In genomic region chr14:77490699-77491098, GRCm38 (mm10) we compare ENCODE assay signal across 28 mouse cellular contexts.
"Had no signal": no experiment of that assay in that cellular context is flagged by ENCODE, and none has a peak within 500 bp of the region (broad histone marks: within the 10 kb centered on the region; RNA-seq: fewer than 3 reads in every experiment).

No protein-coding gene starts in this region.

- H3K27me3 ChIP-seq: heart, embryonic 13.5 days; heart, embryonic 15.5 days; hindbrain, embryonic 13.5 days; hindbrain, embryonic 15.5 days; intestine, embryonic 15.5 days; kidney, embryonic 15.5 days; limb, embryonic 13.5 days; limb, embryonic 15.5 days; liver, embryonic 13.5 days; liver, embryonic 15.5 days had no signal

- H3K9me3 ChIP-seq: heart, embryonic 13.5 days; heart, embryonic 15.5 days; hindbrain, embryonic 13.5 days; hindbrain, embryonic 15.5 days; intestine, embryonic 15.5 days; kidney, embryonic 15.5 days; limb, embryonic 13.5 days; limb, embryonic 15.5 days; liver, embryonic 13.5 days; liver, embryonic 15.5 days had no signal

- H3K4me2 ChIP-seq: heart, embryonic 11.5 days; heart, embryonic 13.5 days; heart, embryonic 15.5 days; hindbrain, embryonic 13.5 days; hindbrain, embryonic 15.5 days; intestine, embryonic 15.5 days; kidney, embryonic 15.5 days; limb, embryonic 13.5 days; limb, embryonic 15.5 days; liver, embryonic 13.5 days; liver, embryonic 15.5 days had no signal

- DNase-seq: gastrocnemius, adult 2 months; gastrocnemius, postnatal 10 days; gastrocnemius, postnatal 25 days; heart, adult 2 months; heart, postnatal 14 days; heart, postnatal 36 days; kidney, adult 11 months; kidney, adult 2 months; kidney, adult 9 months; kidney, postnatal 14 days; kidney, postnatal 36 days; layer of hippocampus, adult 9-11 months; layer of hippocampus, postnatal 36 days; left cerebral cortex, postnatal 4 days; liver, embryonic 13.5 days; lung, adult 18-20 months had no signal

- H3K36me3 ChIP-seq: heart, embryonic 13.5 days; heart, embryonic 15.5 days; hindbrain, embryonic 15.5 days; intestine, embryonic 15.5 days; kidney, embryonic 15.5 days; limb, embryonic 13.5 days; limb, embryonic 15.5 days; liver, embryonic 13.5 days; liver, embryonic 15.5 days had no signal

- H3K4me3 ChIP-seq: gastrocnemius, adult 2 months; heart, adult 2 months; heart, embryonic 13.5 days; heart, embryonic 15.5 days; hindbrain, embryonic 13.5 days; hindbrain, embryonic 15.5 days; intestine, embryonic 15.5 days; kidney, embryonic 15.5 days; limb, embryonic 13.5 days; limb, embryonic 15.5 days; liver, embryonic 13.5 days; liver, embryonic 15.5 days had no signal

- H3K27ac ChIP-seq: gastrocnemius, adult 2 months; heart, adult 2 months; heart, embryonic 13.5 days; heart, embryonic 15.5 days; hindbrain, embryonic 13.5 days; hindbrain, embryonic 15.5 days; hindbrain, postnatal 0 days; intestine, embryonic 15.5 days; kidney, embryonic 15.5 days; kidney, postnatal 0 days; limb, embryonic 13.5 days; limb, embryonic 15.5 days; liver, embryonic 13.5 days; liver, embryonic 15.5 days had no signal

- H3K4me1 ChIP-seq: heart, embryonic 15.5 days; intestine, embryonic 15.5 days; kidney, embryonic 15.5 days; limb, embryonic 15.5 days; liver, embryonic 13.5 days; liver, embryonic 15.5 days had no signal

- H3K9ac ChIP-seq: heart, embryonic 13.5 days; heart, embryonic 15.5 days; hindbrain, embryonic 13.5 days; hindbrain, embryonic 15.5 days; intestine, embryonic 15.5 days; kidney, embryonic 15.5 days; limb, embryonic 13.5 days; limb, embryonic 15.5 days; liver, embryonic 13.5 days; liver, embryonic 15.5 days had no signal

- ATAC-seq: hindbrain, postnatal 0 days; intestine, embryonic 15.5 days had no signal
